Mouse (Mus musculus) erythroblast, embryonic 14.5 days (primary cell): ENCODE measurements around the gene Sept5.

Experiments used
- GATA1 ChIP-seq: IDR thresholded peaks from 2 replicates; pipeline ENCODE4 v1.6.1; 2012; ENCODE audit warnings: low read length, inconsistent platforms, mixed read lengths
- TAL1 ChIP-seq: IDR thresholded peaks from 3 replicates; pipeline ENCODE4 v1.6.1; 2012; ENCODE audit warnings: low read length, inconsistent platforms, mixed read lengths

DNA sequence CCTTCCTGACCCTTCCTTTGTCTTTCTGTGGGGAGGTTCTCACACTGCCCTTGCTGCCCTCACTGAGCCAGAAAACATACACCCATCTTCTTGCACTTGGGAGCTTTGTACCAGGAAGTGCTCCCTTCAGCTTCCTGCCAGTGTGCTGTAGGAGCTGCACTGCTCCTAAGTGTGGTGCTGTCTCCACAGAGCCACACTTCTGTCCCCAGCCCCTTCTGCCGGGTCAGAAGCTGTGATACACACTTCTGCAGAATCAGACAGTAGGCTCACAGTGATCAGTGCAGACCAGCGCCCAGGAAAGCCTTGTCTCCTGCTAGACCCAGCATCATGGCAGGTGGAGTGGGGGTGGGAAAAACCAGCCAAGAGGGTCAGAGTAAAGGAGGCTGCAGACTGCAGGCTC lies 3.1 kb upstream of the Sept5 start:
- no peak for TF ChIP-seq GATA1
- no peak for TF ChIP-seq TAL1
